Comparison of ENCODE assay signal across 9 mouse cellular contexts in the genomic region with DNA sequence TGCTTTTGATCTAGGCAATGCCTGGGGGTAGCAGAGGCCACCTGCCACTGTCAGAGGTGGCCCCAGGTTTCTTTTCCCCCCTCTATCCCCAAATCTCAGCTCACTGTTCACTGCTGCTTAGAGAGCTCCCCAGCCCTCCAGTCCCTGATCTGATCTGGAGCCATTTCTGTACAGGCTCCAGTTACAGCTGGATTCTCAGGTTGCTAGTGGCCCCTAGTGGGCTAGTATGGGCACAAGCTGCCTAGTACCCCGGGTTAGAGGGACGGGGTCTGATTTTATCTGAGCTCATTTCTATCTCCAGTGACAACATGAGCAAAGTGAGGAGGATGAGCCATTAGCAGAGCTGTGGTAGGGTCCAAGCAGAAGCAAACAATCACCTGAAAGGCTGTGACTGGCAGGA.
DNase-seq lines count a peak whose midpoint lies in the region; ATAC-seq lines count a peak whose summit lies in the region.
"Had no signal": no experiment of that assay in that cellular context is flagged by ENCODE, and none has a peak within 500 bp of the region (broad histone marks: within the 10 kb centered on the region; RNA-seq: fewer than 3 reads in every experiment).

No protein-coding gene starts in this region.

- 0 out of 2 replicates have a peak, but pooled peaks cover 6% of the 10 kb centered on the region for H3K4me1 ChIP-seq in intestine, embryonic 14.5 days (replicated peaks; ENCODE audit: control insufficient read depth, insufficient read depth, low read length)
- H3K4me1 ChIP-seq in intestine, embryonic 16.5 days (ENCODE audit: control insufficient read depth, insufficient read depth, low read length), result no peaks in the 10 kb centered on the region

- H3K9me3 ChIP-seq in intestine, embryonic 14.5 days (ENCODE audit: control insufficient read depth, low read length), result no peaks in the 10 kb centered on the region
- no peaks in the 10 kb centered on the region for H3K9me3 ChIP-seq in intestine, embryonic 16.5 days (ENCODE audit: control insufficient read depth, low read length)
- H3K9me3 ChIP-seq: stomach, embryonic 15.5 days had no signal

- H3K27ac ChIP-seq in intestine, embryonic 14.5 days (ENCODE audit: low read depth), result no peak overlapping the region
- no peak overlapping the region for H3K27ac ChIP-seq in intestine, embryonic 16.5 days (ENCODE audit: low read length)
- H3K27ac ChIP-seq: stomach, embryonic 15.5 days had no signal

- no peak overlapping the region for H3K9ac ChIP-seq in intestine, embryonic 14.5 days (ENCODE audit: low read length)
- no peak overlapping the region for H3K9ac ChIP-seq in intestine, embryonic 16.5 days (ENCODE audit: low read depth, low read length)
- H3K9ac ChIP-seq: stomach, embryonic 15.5 days had no signal

- no peak for DNase-seq in intestine, embryonic 14.5 days (ENCODE audit: low spot score)
- peak; percentile 30 to 52 for DNase-seq in CD8-positive naive resting alpha-beta T cell, adult 2 months (ENCODE audit: low read depth in 2 of 2, low spot score in 2 of 2)
- peak; percentile 60 for DNase-seq in embryo, embryonic 10 days (ENCODE audit: low spot score)
- no peak for DNase-seq in ovary, postnatal 36 days (ENCODE audit: low spot score)
- DNase-seq in left cerebral cortex, adult 9 months (ENCODE audit: low spot score in 2 of 2), result no peak
- DNase-seq in urinary bladder, adult 18-20 months (ENCODE audit: low spot score in 2 of 2), result no peak

- no peaks in the 10 kb centered on the region for H3K27me3 ChIP-seq in intestine, embryonic 14.5 days (replicated peaks; ENCODE audit: control insufficient read depth, insufficient read depth, low read length)
- no peaks in the 10 kb centered on the region for H3K27me3 ChIP-seq in intestine, embryonic 16.5 days (replicated peaks; ENCODE audit: control insufficient read depth, insufficient read depth, low read length)
- H3K27me3 ChIP-seq: stomach, embryonic 15.5 days had no signal

- 0 out of 2 replicates have a peak, but pooled peaks have one; percentile 30 for ATAC-seq in intestine, embryonic 14.5 days (replicated peaks; ENCODE audit: low FRiP score, low TSS enrichment, low read depth)
- no peak for ATAC-seq in intestine, embryonic 16.5 days
- ATAC-seq in megakaryocyte-erythroid progenitor cell, adult 5-6 weeks (replicated peaks; ENCODE audit: low FRiP score, low TSS enrichment, poor library complexity, severe bottlenecking), result 0 out of 2 replicates have a peak, but pooled peaks have one; percentile 31

- peaks cover 99% of the 10 kb centered on the region for H3K36me3 ChIP-seq in intestine, embryonic 14.5 days (ENCODE audit: control insufficient read depth, insufficient read depth, low read length)
- H3K36me3 ChIP-seq in intestine, embryonic 16.5 days (ENCODE audit: control insufficient read depth, insufficient read depth, low read length), result peaks cover 44% of the 10 kb centered on the region

- WGBS in intestine, embryonic 14.5 days, result 42% methylated on average over 2 of the region's 2 CpGs
- WGBS in intestine, embryonic 16.5 days, result 26% methylated on average over 2 of the region's 2 CpGs

- no peak overlapping the region for H3K4me2 ChIP-seq in intestine, embryonic 14.5 days (ENCODE audit: low read length)
- no peak overlapping the region for H3K4me2 ChIP-seq in intestine, embryonic 16.5 days (ENCODE audit: low read depth, low read length)
- H3K4me2 ChIP-seq: stomach, embryonic 15.5 days had no signal

- H3K4me3 ChIP-seq in intestine, embryonic 14.5 days (ENCODE audit: low read depth, low read length), result no peak overlapping the region
- H3K4me3 ChIP-seq in intestine, embryonic 16.5 days (ENCODE audit: low read length), result no peak overlapping the region
- H3K4me3 ChIP-seq: stomach, embryonic 15.5 days had no signal

Comparison
In these comparisons a context has a peak if more than half of its experiments do, and no peak if none do; other contexts are left out.
1. DNase-seq: peak in CD8-positive naive resting alpha-beta T cell, adult 2 months (2 of 2) and embryo, embryonic 10 days (single experiment); none in intestine, embryonic 14.5 days (single experiment), ovary, postnatal 36 days (single experiment), left cerebral cortex, adult 9 months (0 of 2) and urinary bladder, adult 18-20 months (0 of 2).